Mouse (Mus musculus): Measurements from ENCODE around the gene Ntn5. TPM values are rescaled to one million over a fixed set of nuclear protein-coding genes. Genes with fewer than 3 reads are reported as not detected.
"Not testable (repeated sequence)": the region's sequence is repeated elsewhere in the genome, so short reads cannot be mapped to it uniquely, and the experiment has no call there.

Gene Ntn5
- total and polyA plus RNA-seq, 3 experiments: 0.08 to 0.57 TPM; not detected in 1

DNA sequence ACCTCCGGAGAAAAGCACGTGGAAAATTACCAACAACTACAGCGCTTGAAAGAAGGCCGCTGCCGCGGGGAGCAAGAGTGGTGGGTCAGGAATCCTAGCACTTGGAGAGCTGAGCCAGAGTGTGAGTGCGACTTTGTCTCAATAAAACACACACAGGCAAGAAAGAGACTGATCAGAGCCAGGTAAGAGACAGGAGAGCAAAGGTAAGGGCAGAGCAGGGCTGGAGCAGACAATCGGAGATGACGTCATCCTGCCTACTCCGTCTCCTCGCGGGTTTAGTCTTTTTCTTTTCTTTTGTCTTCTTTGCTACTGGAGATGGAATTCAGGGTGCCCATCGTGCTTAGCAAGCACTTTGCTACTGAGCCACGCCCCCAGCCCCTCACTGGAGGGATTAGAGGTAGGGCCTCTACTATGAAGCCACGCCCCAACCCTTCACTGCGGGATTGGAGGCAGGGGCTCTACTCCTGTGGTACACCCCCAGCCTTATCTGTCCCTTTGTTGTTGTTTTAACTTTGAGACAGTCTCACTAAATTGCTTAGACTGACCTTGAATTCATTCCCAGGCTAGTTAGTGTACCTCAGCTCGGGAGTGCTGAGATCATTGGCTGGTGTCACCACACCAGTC, 29.3 kb upstream of the Ntn5 start:
- dilution Hi-C loops (cut with MboI; ENCODE audit: extremely low pct_ligation_motif_present, extremely low pct_unique_long_range_greater_than_20kb, low sequenced_read_pairs) (no loop called here), in situ Hi-C loops (cut with MboI; ENCODE audit: low pct_ligation_motif_present, low pct_unique_long_range_greater_than_20kb, low sequenced_read_pairs) (no loop called here)
- no peaks in the 10 kb centered on the region for H3K4me1 ChIP-seq (ENCODE audit: control insufficient read depth in 1 of 2, insufficient read depth in 2 of 2)
- H3K4me2 ChIP-seq (ENCODE audit: insufficient read depth, low read depth, poor library complexity, severe bottlenecking): no peak overlapping the region
- H3K79me2 ChIP-seq (replicated peaks; ENCODE audit: control insufficient read depth, extremely low read depth, insufficient read depth, poor library complexity, severe bottlenecking): no peaks in the 10 kb centered on the region
- no peaks in the 10 kb centered on the region for H3K27me3 ChIP-seq (replicated peaks)
- TF ChIP-seq ELF1 (IDR thresholded peaks at IDR 0.05; ENCODE audit: low read depth, low read length) (no peak), GABPA (IDR thresholded peaks at IDR 0.05; ENCODE audit: insufficient replicate concordance, low read depth, low read length) (no peak), IRF4 (IDR thresholded peaks at IDR 0.05; ENCODE audit: low read depth, low read length) (no peak), UBTF (IDR thresholded peaks at IDR 0.05; ENCODE audit: low read depth, low read length) (no peak), MAZ (IDR thresholded peaks at IDR 0.05; ENCODE audit: low read depth, low read length) (no peak), CHD2 (IDR thresholded peaks at IDR 0.05; ENCODE audit: low read length) (no peak), KAT2A (IDR thresholded peaks at IDR 0.05; ENCODE audit: insufficient replicate concordance, low read length) (no peak), NRF1 (IDR thresholded peaks at IDR 0.05; ENCODE audit: low read depth, low read length) (no peak), JUND (conservative IDR thresholded peaks at IDR 0.05; ENCODE audit: low read depth, low read length) (no peak)
- H3K4me3 ChIP-seq (replicated peaks in 1 of 3; ENCODE audit: low read depth in 2 of 3, low read length in 2 of 3, poor library complexity in 1 of 3): no peak overlapping the region
- peaks cover 12% of the 10 kb centered on the region for H3K9me3 ChIP-seq (replicated peaks; ENCODE audit: low read length)
- H3K9ac ChIP-seq (ENCODE audit: insufficient read depth, low read depth): no peak overlapping the region
- DNase-seq (ENCODE audit: extremely low read depth): no peak
- no peaks in the 10 kb centered on the region for H3K36me3 ChIP-seq (replicated peaks in 1 of 2; ENCODE audit: control insufficient read depth in 1 of 2, insufficient read depth in 1 of 2, low read length in 1 of 2)
- no peak overlapping the region for H3K27ac ChIP-seq (ENCODE audit: insufficient read depth, low read depth)

DNA sequence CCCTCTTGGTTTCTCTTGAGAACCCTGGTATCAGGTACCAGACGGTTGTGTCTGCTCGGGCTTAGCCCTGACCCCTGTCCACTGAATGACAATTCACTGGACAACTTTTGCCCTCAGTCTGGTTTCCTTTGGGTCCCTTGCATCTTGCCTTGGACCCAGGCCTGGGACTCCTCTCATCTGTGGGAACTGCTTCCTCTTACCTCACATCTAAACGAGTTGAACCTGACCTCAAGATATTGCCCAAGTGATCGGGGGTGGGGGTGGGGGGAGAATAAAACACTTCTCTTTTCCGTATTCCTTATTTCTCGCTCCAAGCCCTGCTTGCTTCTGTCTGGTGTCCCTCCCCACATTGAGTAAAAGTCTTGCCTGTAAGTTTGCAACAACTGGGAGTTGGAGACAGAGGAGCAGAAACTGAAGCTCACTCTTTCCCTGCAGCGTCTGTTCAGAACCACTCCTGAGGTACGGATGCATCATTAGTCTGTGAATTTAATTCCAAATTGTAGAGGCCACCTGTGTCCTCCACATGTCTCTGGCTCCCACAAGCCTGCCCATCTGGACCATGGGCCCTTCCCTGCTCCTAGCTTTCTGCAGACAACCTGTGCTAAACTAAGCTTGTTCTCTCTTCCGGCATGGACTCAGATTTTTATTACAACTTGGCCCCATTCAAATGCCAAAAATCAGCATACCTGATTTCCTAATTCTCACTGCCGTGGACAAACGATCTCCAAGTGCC, 22.9 kb upstream of the Ntn5 start:
- no peak overlapping the region for H3K27ac ChIP-seq (ENCODE audit: insufficient read depth, low read depth)
- DNase-seq (ENCODE audit: extremely low read depth): no peak
- in situ Hi-C loops (cut with MboI; ENCODE audit: low pct_ligation_motif_present, low pct_unique_long_range_greater_than_20kb, low sequenced_read_pairs): no loop called here

DNA sequence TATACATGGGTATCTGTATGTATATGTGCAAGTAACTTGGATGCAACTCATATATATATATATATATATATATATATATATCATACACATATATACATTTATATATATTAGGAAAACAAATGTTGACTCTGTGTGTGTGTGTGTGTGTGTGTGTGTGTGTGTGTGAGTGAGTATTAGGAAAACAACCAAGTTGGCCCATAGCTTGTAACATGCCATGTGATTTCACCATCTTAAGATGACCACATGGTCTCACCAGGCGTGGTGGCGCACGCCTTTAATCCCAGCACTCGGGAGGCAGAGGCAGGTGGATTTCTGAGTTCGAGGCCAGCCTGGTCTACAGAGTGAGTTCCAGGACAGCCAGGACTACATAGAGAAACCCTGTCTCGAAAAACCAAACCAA, 22.1 kb upstream of the Ntn5 start:
- H3K36me3 ChIP-seq (replicated peaks in 1 of 2; ENCODE audit: control insufficient read depth in 1 of 2, insufficient read depth in 1 of 2, low read length in 1 of 2); H3K4me2 ChIP-seq (ENCODE audit: insufficient read depth, low read depth, poor library complexity, severe bottlenecking); DNase-seq (ENCODE audit: extremely low read depth); in situ Hi-C loops (cut with MboI; ENCODE audit: low pct_ligation_motif_present, low pct_unique_long_range_greater_than_20kb, low sequenced_read_pairs); H3K4me3 ChIP-seq (replicated peaks in 1 of 3; ENCODE audit: low read depth in 2 of 3, low read length in 2 of 3, poor library complexity in 1 of 3); H3K9ac ChIP-seq (ENCODE audit: insufficient read depth, low read depth); H3K79me2 ChIP-seq (replicated peaks; ENCODE audit: control insufficient read depth, extremely low read depth, insufficient read depth, poor library complexity, severe bottlenecking); dilution Hi-C loops (cut with MboI; ENCODE audit: extremely low pct_ligation_motif_present, extremely low pct_unique_long_range_greater_than_20kb, low sequenced_read_pairs); H3K4me1 ChIP-seq (ENCODE audit: control insufficient read depth in 1 of 2, insufficient read depth in 2 of 2); H3K27ac ChIP-seq (ENCODE audit: insufficient read depth, low read depth); H3K27me3 ChIP-seq (replicated peaks): not testable (repeated sequence)
- peaks cover 13% of the 10 kb centered on the region for H3K9me3 ChIP-seq (replicated peaks; ENCODE audit: low read length)

More for the DNA sequence above, 22.9 kb upstream of the Ntn5 start:
- no peaks in the 10 kb centered on the region for H3K4me1 ChIP-seq (ENCODE audit: control insufficient read depth in 1 of 2, insufficient read depth in 2 of 2)
- peaks cover 13% of the 10 kb centered on the region for H3K9me3 ChIP-seq (replicated peaks; ENCODE audit: low read length)
- H3K4me3 ChIP-seq (replicated peaks in 1 of 3; ENCODE audit: low read depth in 2 of 3, low read length in 2 of 3, poor library complexity in 1 of 3): no peak overlapping the region
- H3K27me3 ChIP-seq (replicated peaks): peaks cover 1% of the 10 kb centered on the region
- H3K9ac ChIP-seq (ENCODE audit: insufficient read depth, low read depth): no peak overlapping the region
- H3K36me3 ChIP-seq (replicated peaks in 1 of 2; ENCODE audit: control insufficient read depth in 1 of 2, insufficient read depth in 1 of 2, low read length in 1 of 2): no peaks in the 10 kb centered on the region
- dilution Hi-C loops (cut with MboI; ENCODE audit: extremely low pct_ligation_motif_present, extremely low pct_unique_long_range_greater_than_20kb, low sequenced_read_pairs): no loop called here
- H3K4me2 ChIP-seq (ENCODE audit: insufficient read depth, low read depth, poor library complexity, severe bottlenecking): no peak overlapping the region
- TF ChIP-seq ZKSCAN1 (IDR thresholded peaks at IDR 0.05; ENCODE audit: borderline replicate concordance, low read depth, low read length) (no peak), ZC3H11A (IDR thresholded peaks at IDR 0.05; ENCODE audit: low read depth, low read length) (no peak), GABPA (IDR thresholded peaks at IDR 0.05; ENCODE audit: insufficient replicate concordance, low read depth, low read length) (no peak), ZNF384 (IDR thresholded peaks at IDR 0.05; ENCODE audit: low read depth, low read length) (no peak), RAD21 (IDR thresholded peaks at IDR 0.05; ENCODE audit: low read depth, low read length) (no peak), MEF2A (IDR thresholded peaks at IDR 0.05; ENCODE audit: borderline replicate concordance, low read depth, low read length) (no peak), USF1 (IDR thresholded peaks at IDR 0.05; ENCODE audit: low read depth, low read length) (no peak), CHD1 (IDR thresholded peaks at IDR 0.05; ENCODE audit: low read depth, low read length) (no peak), NRF1 (IDR thresholded peaks at IDR 0.05; ENCODE audit: low read depth, low read length) (no peak), KAT2A (IDR thresholded peaks at IDR 0.05; ENCODE audit: insufficient replicate concordance, low read length) (no peak), ZMIZ1 (IDR thresholded peaks at IDR 0.05; ENCODE audit: low read depth, low read length) (no peak), POLR2AphosphoS2 (IDR thresholded peaks at IDR 0.05; ENCODE audit: low read depth, low read length) (no peak), SIN3A (IDR thresholded peaks at IDR 0.05; ENCODE audit: low read length) (no peak), TBP (conservative IDR thresholded peaks at IDR 0.05; ENCODE audit: low read depth, low read length) (no peak), UBTF (IDR thresholded peaks at IDR 0.05; ENCODE audit: low read depth, low read length) (no peak), POLR2A (IDR thresholded peaks at IDR 0.05; ENCODE audit: low read depth, low read length) (no peak), IRF4 (IDR thresholded peaks at IDR 0.05; ENCODE audit: low read depth, low read length) (no peak), MAFK (IDR thresholded peaks at IDR 0.05; ENCODE audit: insufficient replicate concordance, low read length) (no peak)
- no peaks in the 10 kb centered on the region for H3K79me2 ChIP-seq (replicated peaks; ENCODE audit: control insufficient read depth, extremely low read depth, insufficient read depth, poor library complexity, severe bottlenecking)

Data from CH12.LX (cell line).